Mouse (Mus musculus) MEL (cell line): ENCODE data around the gene D430041D05Rik.

Experiments used
- CTCF ChIP-seq, 3 experiments: IDR thresholded peaks in 2 of 3; conservative IDR thresholded peaks in 1 of 3; 2 replicates each; pipeline ENCODE4 v1.5.1; 2011 to 2012; ENCODE audit warnings: low read length in 3 of 3, low read depth in 2 of 3, mild to moderate bottlenecking in 2 of 3, improper control_type of control experiment in 1 of 3, inconsistent platforms in 1 of 3, mixed read lengths in 1 of 3, moderate library complexity in 1 of 3; ENCODE audit not compliant: control insufficient read depth in 1 of 3, insufficient read depth in 1 of 3, poor library complexity in 1 of 3, severe bottlenecking in 1 of 3
- GATA1 ChIP-seq: IDR thresholded peaks from 2 replicates; pipeline ENCODE4 v1.6.1; 2011; ENCODE audit warnings: low read depth, low read length, improper control_type of control experiment
- MEF2A ChIP-seq: IDR thresholded peaks from 2 replicates; pipeline ENCODE4 v1.6.1; 2014; ENCODE audit warnings: low read depth, mild to moderate bottlenecking, inconsistent platforms, low read length, improper control_type of control experiment; ENCODE audit not compliant: poor library complexity, insufficient replicate concordance, severe bottlenecking; ENCODE audit errors: extremely low read depth
- POLR2A ChIP-seq, 2 experiments: IDR thresholded peaks; 2 replicates each; pipeline ENCODE4 v1.6.1; 2011 to 2012; ENCODE audit warnings: low read length in 2 of 2, mild to moderate bottlenecking in 2 of 2, control low read depth in 1 of 2, improper control_type of control experiment in 1 of 2, low read depth in 1 of 2, moderate library complexity in 1 of 2; ENCODE audit not compliant: control insufficient read depth in 1 of 2, insufficient read depth in 1 of 2, poor library complexity in 1 of 2
- POLR2AphosphoS2 ChIP-seq: IDR thresholded peaks from 2 replicates; pipeline ENCODE4 v1.6.1; 2011; ENCODE audit warnings: low read length, improper control_type of control experiment
- RAD21 ChIP-seq: IDR thresholded peaks from 2 replicates; pipeline ENCODE4 v1.6.1; 2011; ENCODE audit warnings: mild to moderate bottlenecking, low read depth, low read length, improper control_type of control experiment
- TAL1 ChIP-seq: IDR thresholded peaks from 2 replicates; pipeline ENCODE4 v1.6.1; 2012; ENCODE audit warnings: mild to moderate bottlenecking, inconsistent platforms, low read length, moderate library complexity, mixed read lengths
- ZNF384 ChIP-seq: IDR thresholded peaks from 2 replicates; pipeline ENCODE4 v1.6.1; 2012; ENCODE audit warnings: low read depth, mild to moderate bottlenecking, inconsistent platforms, low read length, improper control_type of control experiment

- TF ChIP-seq CTCF (IDR thresholded peaks at IDR 0.05 in 2 of 3, conservative IDR thresholded peaks at IDR 0.05 in 1 of 3; ENCODE audit: control insufficient read depth in 1 of 3, insufficient read depth in 1 of 3, low read depth in 2 of 3, low read length in 3 of 3, poor library complexity in 1 of 3, severe bottlenecking in 1 of 3) (no peak), POLR2A (IDR thresholded peaks at IDR 0.05; ENCODE audit: control insufficient read depth in 1 of 2, insufficient read depth in 1 of 2, low read depth in 1 of 2, low read length in 2 of 2, poor library complexity in 1 of 2) (no peak), ZNF384 (no peak), GATA1 (no peak), POLR2AphosphoS2 (no peak), MEF2A (no peak), RAD21 (no peak), TAL1 (no peak)
These were observed 242.5 kb downstream of the D430041D05Rik start for GRCm38 (mm10) chr2:104168186-104168896.
